Mouse (Mus musculus) intestine, embryonic 14.5 days (tissue): Measurements from ENCODE around the gene Map7d2. TPM values are rescaled to one million over a fixed set of nuclear protein-coding genes. Genes with fewer than 3 reads are reported as not detected.
"Not testable (repeated sequence)": the region's sequence is repeated elsewhere in the genome, so short reads cannot be mapped to it uniquely, and the experiment has no call there.

ENCODE experiments used
- ATAC-seq: fragments of 200-750 bp; cut with Nextera tagmentation; replicated peaks from 2 replicates; pipeline ENCODE4 v1.8.0; 2017; ENCODE audit warnings: low read depth, moderate number of reproducible peaks, moderate TSS enrichment, moderate library complexity; ENCODE audit not compliant: low FRiP score, low TSS enrichment
- DNase-seq: peaks from one replicate; pipeline ENCODE4 v3.0.0-alpha.2; 2018; ENCODE audit warnings: low spot score
- H3K27ac ChIP-seq: fragments of 300-500 bp; sonication (generic); 2 replicates; pipeline ENCODE4 v1.5.1; 2014; ENCODE audit warnings: low read depth, mild to moderate bottlenecking, control low read depth
- H3K27me3 ChIP-seq: fragments of 300-500 bp; sonication (generic); replicated peaks from 2 replicates; pipeline ENCODE4 v1.6.1; 2014; ENCODE audit warnings: low read length, control low read depth; ENCODE audit not compliant: control insufficient read depth, insufficient read depth
- H3K36me3 ChIP-seq: fragments of 300-500 bp; sonication (generic); 2 replicates; pipeline ENCODE4 v1.6.1; 2014; ENCODE audit warnings: low read length, control low read depth; ENCODE audit not compliant: control insufficient read depth, insufficient read depth
- H3K4me1 ChIP-seq: fragments of 300-500 bp; sonication (generic); replicated peaks from 2 replicates; pipeline ENCODE4 v1.6.1; 2014; ENCODE audit warnings: low read length, control low read depth, mixed read lengths; ENCODE audit not compliant: control insufficient read depth, insufficient read depth
- H3K4me2 ChIP-seq: fragments of 300-500 bp; sonication (generic); 2 replicates; pipeline ENCODE4 v1.6.1; 2014; ENCODE audit warnings: low read length
- H3K4me3 ChIP-seq: fragments of 300-500 bp; sonication (generic); 2 replicates; pipeline ENCODE4 v1.5.1; 2014; ENCODE audit warnings: low read depth, low read length, control low read depth, mixed read lengths
- H3K9ac ChIP-seq: fragments of 300-500 bp; sonication (generic); 2 replicates; pipeline ENCODE4 v1.6.1; 2014; ENCODE audit warnings: mild to moderate bottlenecking, low read length
- H3K9me3 ChIP-seq: fragments of 300-500 bp; sonication (generic); 2 replicates; pipeline ENCODE4 v1.6.1; 2016; ENCODE audit warnings: low read length, control low read depth; ENCODE audit not compliant: control insufficient read depth
- WGBS: fragments of 180-500 bp; shearing (Covaris S2); extraction: QIAGEN DNeasy Blood & Tissue Kit; methylation state at CpG from one replicate; pipeline ENCODE4 v1.1.7; 2014; 5-methylcytosine and 5-hydroxymethylcytosine counted together
- polyA plus RNA-seq: library from polyadenylated mRNA; unstranded; fragments of >200 nt; fragmentation: Nextera tagmentation; extraction: Ambion mirVana; gene quantifications from 2 replicates; pipeline ENCODE4 v1.2.1, GENCODE M21; 2014

Map7d2 gene
- polyA plus RNA-seq, 1 experiment from 2014 or later, result 1.9 TPM

DNA sequence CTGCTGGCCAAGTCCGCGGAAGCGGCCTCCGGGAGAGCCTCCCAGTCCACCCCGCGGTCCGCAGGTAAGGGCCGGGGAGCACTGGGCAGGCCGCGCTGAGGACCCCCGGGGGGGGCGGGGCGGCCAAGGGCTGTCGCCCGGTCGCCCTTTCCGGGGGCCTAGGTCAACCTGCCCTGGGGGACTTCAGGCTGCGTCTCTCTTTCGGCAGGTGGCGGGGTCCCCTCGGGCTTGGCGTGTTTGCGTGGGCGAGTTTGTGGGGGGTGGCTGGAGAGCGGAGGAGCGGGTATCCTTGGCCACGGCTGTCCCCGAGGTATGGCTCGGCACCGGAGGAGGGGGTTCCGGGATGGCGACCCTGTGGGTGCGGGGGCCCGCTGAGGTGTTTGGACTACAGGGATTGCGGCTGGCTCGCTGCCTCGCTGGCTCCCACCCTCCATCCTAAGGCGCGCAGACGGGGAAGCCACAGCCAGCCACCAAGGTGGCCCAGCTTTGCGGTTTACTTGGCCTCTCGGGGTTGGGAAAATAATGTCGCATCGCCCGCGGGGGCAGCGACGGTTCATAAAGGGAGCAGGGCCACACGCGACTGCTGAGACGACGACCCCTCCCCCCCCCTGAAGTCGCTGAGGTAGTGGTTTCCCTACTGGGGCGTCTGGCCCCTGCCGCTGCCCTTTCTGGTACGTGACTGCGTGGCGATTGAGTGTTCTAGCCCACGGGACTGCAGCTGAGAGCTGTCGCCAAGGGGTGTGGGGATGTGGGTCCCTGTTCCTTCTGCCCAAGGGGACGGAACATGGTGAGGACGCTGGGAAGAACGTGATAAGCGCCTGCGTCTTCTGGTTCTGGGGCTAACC is 679 bp downstream of the Map7d2 start:
- Histone ChIP-seq H3K4me3 (peak overlapping the region; percentile 42), H3K9me3 (no peaks in the 10 kb centered on the region), H3K9ac (no peak overlapping the region), H3K4me1 (no peaks in the 10 kb centered on the region), H3K36me3 (no peaks in the 10 kb centered on the region), H3K27ac (no peak overlapping the region), H3K27me3 (peaks cover 37% of the 10 kb centered on the region), H3K4me2 (peak overlapping the region; percentile 82)
- WGBS, result 17% methylated on average over 56 of the region's 65 CpGs
- DNase-seq, result peak; percentile 56
- ATAC-seq, result peak; percentile 64

DNA sequence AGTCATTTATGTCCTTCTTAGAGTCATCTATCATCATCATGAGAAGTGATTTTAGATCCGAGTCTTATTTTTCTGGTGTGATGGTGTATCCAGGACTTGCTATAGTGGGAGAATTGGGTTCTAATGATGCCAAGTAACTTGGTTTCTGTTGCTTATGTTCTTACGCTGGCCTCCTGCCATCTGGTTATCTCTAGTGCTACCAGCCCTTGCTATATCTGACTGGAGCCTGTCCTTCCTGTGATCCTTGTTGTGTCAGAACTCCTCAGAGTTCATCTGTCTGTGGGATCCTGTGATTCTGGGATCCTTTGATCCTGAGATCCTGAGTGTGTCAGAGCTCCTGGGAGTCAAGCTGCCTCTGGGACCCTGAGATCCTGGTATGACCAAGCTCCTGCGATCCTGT is 16.1 kb downstream of the Map7d2 start:
- H3K36me3 ChIP-seq, DNase-seq, H3K4me2 ChIP-seq, H3K4me3 ChIP-seq, H3K9ac ChIP-seq, H3K27ac ChIP-seq, H3K9me3 ChIP-seq, ATAC-seq, H3K27me3 ChIP-seq, H3K4me1 ChIP-seq: not testable (repeated sequence)
- WGBS, result 89% methylated on average over 3 of the region's 3 CpGs

DNA sequence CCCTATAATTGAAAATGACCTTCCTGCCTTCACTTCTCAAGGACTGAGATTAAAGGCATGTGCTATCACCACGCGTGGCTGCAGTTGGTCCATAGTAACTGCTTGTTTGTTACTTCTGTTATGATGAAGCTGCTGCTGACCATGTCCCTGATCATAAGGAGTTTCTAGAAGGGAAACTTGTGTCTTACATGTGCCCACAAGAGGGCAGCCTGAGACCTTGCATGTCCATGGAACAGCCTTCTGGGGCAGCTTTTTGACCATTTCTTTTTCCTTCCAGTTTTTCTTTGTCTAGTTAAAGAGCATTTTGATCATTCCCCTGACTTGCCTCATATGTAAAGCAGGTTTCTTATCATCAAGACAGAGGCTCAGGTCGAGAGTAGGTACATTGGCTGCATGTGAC is 27.8 kb downstream of the Map7d2 start:
- no peak overlapping the region for H3K27ac ChIP-seq
- H3K27me3 ChIP-seq, result no peaks in the 10 kb centered on the region
- no peaks in the 10 kb centered on the region for H3K9me3 ChIP-seq
- DNase-seq (no peak), ATAC-seq (no peak)
- no peak overlapping the region for H3K4me3 ChIP-seq
- H3K36me3 ChIP-seq, result no peaks in the 10 kb centered on the region
- H3K4me2 ChIP-seq, result no peak overlapping the region
- H3K4me1 ChIP-seq, result no peaks in the 10 kb centered on the region
- no peak overlapping the region for H3K9ac ChIP-seq
- WGBS, result 33% methylated on average over 3 of the region's 3 CpGs

DNA sequence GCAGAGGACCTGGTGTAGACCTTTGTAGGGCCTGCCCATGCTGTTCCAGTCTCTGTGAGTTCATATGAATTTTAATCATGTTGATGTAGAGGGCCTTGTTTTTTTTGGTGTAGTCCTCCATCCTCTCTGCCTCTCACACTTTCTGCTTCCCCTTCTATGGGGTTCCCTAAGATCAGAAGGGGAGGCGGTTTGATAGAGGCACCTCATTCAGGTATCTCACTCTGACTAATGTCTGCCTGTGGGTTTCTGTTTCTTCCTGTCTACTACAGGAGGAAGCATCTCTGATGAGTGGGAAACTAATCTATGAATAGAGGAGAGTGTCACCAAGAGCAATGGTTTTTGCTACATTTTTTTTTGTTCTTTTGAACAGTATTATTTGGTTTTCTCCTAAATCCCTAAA is 32.8 kb downstream of the Map7d2 start:
- 90% methylated on average over 1 of the region's 1 CpGs for WGBS
- ATAC-seq, result no peak
- H3K9ac ChIP-seq, result no peak overlapping the region

DNA sequence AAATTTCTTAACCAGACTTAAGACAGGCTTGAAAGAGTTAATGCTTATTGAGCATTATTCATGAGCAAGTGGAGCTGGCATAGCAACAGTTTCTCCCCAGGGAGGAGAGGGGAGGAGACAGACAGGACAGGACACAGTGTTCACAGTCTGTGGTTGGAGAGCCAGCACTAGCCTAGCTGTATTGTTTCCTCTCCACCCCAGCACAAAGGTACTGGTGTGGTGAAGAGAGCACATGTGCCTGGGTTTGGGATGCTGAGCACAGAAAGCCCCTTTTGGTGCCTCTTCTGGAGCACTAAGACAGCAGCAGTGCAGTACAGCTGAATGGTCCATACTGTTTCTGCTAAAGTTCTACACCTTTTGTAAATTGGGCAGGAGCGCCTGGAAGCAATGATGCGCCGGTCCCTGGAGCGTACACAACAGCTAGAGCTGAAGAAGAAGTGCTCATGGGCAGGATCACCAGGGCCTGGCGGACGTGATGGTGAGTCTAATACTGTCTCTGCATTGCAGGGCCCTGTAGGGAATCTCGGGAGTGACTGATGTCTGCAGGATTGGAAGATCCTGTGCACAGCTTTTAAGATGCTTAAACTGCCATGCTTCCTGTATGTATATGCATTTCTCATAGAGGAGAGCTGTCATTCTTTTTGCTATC is 44.8 kb downstream of the Map7d2 start:
- Histone ChIP-seq H3K4me3 (no peak overlapping the region), H3K4me2 (no peak overlapping the region), H3K9me3 (no peaks in the 10 kb centered on the region), H3K4me1 (no peaks in the 10 kb centered on the region), H3K9ac (no peak overlapping the region), H3K27me3 (0 out of 2 replicates have a peak, but pooled peaks cover 6% of the 10 kb centered on the region), H3K36me3 (no peaks in the 10 kb centered on the region), H3K27ac (no peak overlapping the region)
- 68% methylated on average over 7 of the region's 7 CpGs for WGBS
- ATAC-seq (no peak), DNase-seq (no peak)

More for the DNA sequence above, 32.8 kb downstream of the Map7d2 start:
- Histone ChIP-seq H3K4me3 (no peak overlapping the region), H3K27ac (no peak overlapping the region), H3K4me1 (no peaks in the 10 kb centered on the region), H3K36me3 (no peaks in the 10 kb centered on the region), H3K9me3 (no peaks in the 10 kb centered on the region), H3K27me3 (no peaks in the 10 kb centered on the region), H3K4me2 (no peak overlapping the region)
- no peak for DNase-seq

DNA sequence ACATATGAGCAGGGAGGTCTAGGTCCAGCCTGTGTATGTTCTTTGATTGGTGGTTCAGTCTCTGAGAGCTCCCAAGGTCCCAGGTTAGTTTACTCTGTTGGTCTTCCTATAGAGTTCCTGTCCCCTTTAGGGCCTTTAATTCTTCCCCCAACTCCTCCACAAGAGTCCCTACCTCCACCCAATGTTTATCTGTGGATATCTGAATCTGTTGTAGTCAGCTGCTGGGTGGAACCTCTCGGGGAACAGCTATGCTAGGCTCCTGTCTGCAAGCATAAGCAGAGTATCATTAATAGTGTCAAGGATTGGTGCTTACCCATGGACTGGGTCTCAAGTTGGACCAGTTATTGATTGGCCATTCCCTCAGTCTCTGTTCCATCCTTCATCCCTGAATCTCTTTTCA is 60.4 kb downstream of the Map7d2 start:
- Histone ChIP-seq H3K9me3 (no peaks in the 10 kb centered on the region), H3K9ac (no peak overlapping the region), H3K27me3 (no peaks in the 10 kb centered on the region), H3K4me3 (no peak overlapping the region), H3K27ac (no peak overlapping the region), H3K4me1 (no peaks in the 10 kb centered on the region), H3K36me3 (no peaks in the 10 kb centered on the region), H3K4me2 (no peak overlapping the region)
- WGBS, result 77% methylated on average over 1 of the region's 1 CpGs
- DNase-seq, result no peak
- ATAC-seq, result no peak

DNA sequence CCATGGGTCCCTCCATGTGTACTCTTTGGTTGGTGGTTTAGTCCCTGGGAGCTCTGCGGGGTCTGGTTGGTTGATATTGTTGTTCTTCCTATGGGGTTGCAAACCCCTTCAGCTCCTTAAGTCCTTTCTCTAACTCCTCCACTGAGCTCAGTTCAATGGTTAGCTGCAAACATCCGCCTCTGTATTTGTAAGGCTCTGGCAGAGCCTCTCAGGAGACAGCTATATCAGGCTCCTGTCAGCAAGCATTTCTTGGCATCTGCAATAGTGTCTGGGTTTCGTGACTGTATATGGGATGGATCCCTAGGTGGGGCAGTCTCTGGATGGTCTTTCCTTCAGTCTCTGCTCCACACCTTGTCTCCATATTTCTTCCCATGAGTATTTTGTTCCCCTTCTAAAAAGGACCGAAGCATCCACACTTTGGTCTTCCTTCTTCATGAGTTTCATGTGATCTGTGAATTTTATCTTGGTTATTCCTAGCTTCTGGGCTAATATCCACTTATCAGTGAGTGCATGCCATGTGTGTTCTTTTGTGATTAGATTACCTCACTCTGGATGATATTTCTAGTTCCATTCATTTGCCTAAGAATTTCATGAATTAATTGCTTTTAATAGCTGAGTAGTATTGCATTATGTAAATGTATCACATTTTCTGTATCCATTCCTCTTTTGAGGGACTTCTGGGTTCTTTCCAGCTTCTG is 64.0 kb downstream of the Map7d2 start:
- H3K9me3 ChIP-seq, ATAC-seq, H3K9ac ChIP-seq, H3K4me1 ChIP-seq, H3K36me3 ChIP-seq, H3K27ac ChIP-seq, H3K27me3 ChIP-seq, H3K4me2 ChIP-seq, H3K4me3 ChIP-seq, DNase-seq: not testable (repeated sequence)
- 79% methylated on average over 4 of the region's 4 CpGs for WGBS

DNA sequence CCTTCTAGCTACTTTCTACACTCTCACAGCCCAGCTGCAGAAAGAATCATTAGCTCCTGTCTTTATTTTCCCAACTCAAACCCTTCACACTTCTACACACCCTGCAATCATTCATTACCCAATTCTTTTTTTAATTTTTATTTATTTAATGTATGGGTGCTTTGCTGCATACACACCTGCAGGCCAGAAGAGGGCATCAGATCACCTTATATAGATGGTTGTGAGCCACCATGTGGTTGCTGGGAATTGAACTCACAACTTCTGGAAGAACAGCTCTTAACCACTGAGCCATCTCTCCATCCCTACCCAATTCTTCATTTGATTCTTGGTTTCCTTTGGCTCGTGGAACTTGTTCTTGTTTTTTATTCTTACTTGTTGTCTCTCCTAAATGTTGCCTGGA is 69.9 kb downstream of the Map7d2 start:
- no peaks in the 10 kb centered on the region for H3K27me3 ChIP-seq
- ATAC-seq (no peak), DNase-seq (no peak)
- H3K4me1 ChIP-seq, result no peaks in the 10 kb centered on the region
- H3K4me2 ChIP-seq, result no peak overlapping the region
- no peaks in the 10 kb centered on the region for H3K9me3 ChIP-seq
- no peak overlapping the region for H3K4me3 ChIP-seq
- H3K27ac ChIP-seq, result no peak overlapping the region
- WGBS, result 100% methylated on average over 1 of the region's 1 CpGs
- H3K36me3 ChIP-seq, result no peaks in the 10 kb centered on the region
- H3K9ac ChIP-seq, result no peak overlapping the region
